Mouse (Mus musculus) kidney, postnatal 36 days (tissue): ENCODE measurements around the gene Plac8.
A peak's percentile ranks its signal among the peaks of the same experiment; 100 is the strongest.

Experiments used
- DNase-seq, 2 experiments: peaks; one replicate each; pipeline ENCODE4 v3.0.0; 2021 to 2022; ENCODE audit warnings: mixed read lengths in 2 of 2

Plac8 gene

GRCm38 (mm10) chr5:100578863-100579411 is 6.9 kb upstream of the Plac8 start:
- no peak for DNase-seq

GRCm38 (mm10) chr5:100574771-100575170 is 2.7 kb upstream of the Plac8 start:
- DNase-seq, result peak in 1 of 2 experiments; percentile 49

GRCm38 (mm10) chr5:100573256-100573655 is 1.2 kb upstream of the Plac8 start:
- no peak for DNase-seq

DNA sequence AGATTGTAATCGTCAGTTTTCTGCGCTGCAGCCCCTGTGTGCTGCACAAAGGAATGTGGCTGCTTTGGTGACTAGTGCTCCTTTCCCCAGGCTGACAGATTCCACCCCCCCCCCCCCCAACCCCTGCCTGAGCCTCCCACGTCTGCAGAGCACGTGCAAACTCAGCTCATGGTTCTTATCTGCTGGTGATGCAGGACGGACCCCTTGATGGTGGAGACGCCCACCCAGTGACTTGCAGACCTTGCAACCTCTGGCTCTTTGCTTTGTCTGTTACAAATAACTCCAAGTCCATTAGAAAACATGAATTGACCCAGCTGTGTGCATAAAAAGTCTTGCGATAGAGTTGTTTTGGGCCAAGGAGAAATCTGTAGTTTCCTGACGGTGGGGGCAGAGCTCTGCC is 1.3 kb downstream of the Plac8 start:
- no peak for DNase-seq

- DNase-seq, result no peak
Observed at GRCm38 (mm10) chr5:100569997-100570595, 1.9 kb downstream of the Plac8 start.

DNA sequence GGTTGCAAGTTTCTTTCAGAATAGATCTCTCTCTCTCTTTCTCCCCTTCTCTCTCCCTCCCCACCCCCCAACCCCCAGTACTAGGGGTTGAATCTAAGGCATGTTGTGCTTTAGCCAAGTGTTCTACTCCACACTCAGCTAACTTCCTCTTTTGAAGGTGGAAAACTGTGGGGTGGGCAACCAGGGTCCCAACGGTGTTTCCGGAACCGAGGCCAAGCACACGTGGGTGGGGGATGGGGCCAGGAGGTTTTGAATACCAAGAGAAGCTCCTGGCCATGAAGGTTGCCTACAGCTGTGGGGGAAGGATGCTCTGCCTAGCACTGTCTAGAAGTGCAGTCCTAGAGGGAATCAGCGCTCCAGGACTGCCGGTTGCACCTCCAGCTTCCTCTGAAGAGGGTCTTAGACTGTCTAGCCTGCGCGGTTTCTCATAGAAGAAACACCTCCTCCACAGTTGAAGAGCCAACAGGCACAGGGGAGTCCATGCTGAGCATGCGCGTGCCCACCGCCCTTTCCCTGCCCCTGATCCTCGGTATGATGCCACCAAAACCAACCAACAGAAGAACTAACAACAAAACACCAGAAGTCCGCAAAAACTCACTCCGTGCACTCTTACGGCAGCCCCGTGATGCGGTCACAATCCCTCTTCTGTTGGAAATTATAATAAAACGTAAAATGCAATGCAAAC is 2.7 kb downstream of the Plac8 start:
- DNase-seq, result peak in 1 of 2 experiments; percentile 20

DNA sequence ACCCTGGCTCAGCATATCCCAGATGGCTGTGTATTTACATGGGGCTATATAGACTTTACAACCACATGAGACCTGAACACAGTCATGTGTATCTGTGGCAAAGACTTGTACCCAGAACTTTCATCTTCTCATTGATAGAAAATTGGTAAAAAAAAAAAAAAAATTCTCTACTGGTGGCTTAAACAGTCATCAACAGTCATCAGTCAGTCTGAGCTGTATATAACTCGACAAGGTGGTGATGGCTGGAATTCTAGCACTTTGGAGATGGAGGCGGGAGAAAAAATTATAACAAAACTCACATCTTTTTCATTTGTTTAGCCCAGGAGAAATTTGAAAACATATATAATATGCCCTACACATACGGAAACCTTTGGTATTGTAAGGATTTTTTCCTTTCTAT is 3.2 kb downstream of the Plac8 start:
- no peak for DNase-seq

- no peak for DNase-seq
Observed at GRCm38 (mm10) chr5:100568177-100568576, 3.9 kb downstream of the Plac8 start.

GRCm38 (mm10) chr5:100567258-100568032 is 4.6 kb downstream of the Plac8 start:
- DNase-seq, result peak; percentile 65 to 70

DNA sequence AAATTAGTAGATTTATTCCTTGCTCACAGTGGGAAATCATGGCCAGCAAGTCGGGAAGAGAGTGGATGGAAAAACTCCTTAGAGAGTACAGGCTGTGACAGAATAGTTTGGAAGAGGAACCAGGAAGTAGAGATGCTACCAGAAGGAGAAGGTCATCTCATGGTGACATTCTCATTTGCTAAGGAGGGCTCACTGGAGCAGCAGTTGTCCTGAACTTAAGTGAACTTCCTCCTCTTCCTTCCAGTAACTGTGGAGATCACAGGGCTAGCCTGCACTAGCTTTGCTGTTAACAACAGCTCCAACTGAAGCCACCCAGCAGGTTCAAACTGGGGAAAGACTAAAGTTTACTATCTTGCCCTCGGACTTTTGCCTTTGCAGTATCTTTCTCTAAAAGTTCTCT is 5.2 kb downstream of the Plac8 start:
- peak in 1 of 2 experiments; percentile 46 for DNase-seq

DNA sequence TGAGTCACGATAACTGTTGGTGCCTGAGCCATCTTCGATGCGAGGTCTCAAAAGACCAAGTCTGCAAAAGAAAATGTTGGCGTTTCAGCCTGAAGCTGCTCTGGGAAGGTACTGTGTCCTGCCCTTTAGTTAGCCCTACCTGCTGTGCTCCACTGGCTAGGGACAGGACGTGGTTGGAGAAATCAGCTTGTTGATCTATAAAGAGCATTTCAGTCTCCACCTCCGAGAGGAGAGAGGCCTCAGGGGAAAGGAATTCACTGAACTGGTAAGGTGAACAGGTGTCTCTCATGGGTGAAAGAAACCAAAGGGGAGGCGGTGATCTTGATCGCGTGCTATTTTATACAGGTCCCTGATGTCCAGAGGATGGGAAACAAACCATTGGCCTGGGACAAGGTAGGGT is 9.3 kb downstream of the Plac8 start:
- no peak for DNase-seq

GRCm38 (mm10) chr5:100559357-100559756 is 12.7 kb downstream of the Plac8 start:
- no peak for DNase-seq

DNA sequence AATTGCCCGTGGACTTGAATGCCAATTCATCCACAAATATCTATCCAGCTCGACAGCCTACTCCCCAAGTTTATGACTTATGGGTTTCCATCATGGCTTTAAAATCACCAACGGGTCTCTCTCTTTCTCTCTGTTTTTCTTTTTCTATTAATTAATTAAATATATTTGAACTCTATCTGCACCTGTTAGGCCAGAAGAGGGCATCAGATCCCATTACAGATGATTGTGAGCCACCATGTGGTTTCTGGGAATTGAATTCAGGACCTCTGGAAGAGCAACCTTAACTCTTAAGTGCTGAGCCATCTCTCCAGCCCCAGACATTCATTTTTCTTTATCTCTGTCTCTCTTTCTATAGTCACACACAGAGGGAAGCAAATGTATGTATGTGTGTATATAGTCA is 13.3 kb downstream of the Plac8 start:
- DNase-seq, result no peak

DNA sequence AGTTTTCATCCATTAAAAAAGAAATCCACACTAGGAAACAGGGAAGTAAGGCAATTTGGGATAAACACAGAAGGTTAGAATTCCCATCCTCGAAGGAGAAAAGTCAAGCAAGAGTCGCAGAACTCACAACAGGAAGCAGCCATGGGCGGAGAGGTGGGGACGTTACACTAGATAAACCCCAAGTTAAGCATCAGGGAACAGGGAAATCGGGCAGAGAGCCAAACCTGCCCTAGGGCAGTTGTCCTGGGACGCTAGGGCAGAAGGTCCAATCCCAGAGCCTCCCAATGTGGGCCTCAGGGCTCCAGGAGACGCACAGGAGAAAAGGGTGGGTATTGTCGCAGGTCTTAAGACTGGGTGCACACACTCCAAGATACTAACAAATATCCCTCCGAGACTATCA is 14.5 kb downstream of the Plac8 start:
- peak in 1 of 2 experiments; percentile 76 for DNase-seq

DNA sequence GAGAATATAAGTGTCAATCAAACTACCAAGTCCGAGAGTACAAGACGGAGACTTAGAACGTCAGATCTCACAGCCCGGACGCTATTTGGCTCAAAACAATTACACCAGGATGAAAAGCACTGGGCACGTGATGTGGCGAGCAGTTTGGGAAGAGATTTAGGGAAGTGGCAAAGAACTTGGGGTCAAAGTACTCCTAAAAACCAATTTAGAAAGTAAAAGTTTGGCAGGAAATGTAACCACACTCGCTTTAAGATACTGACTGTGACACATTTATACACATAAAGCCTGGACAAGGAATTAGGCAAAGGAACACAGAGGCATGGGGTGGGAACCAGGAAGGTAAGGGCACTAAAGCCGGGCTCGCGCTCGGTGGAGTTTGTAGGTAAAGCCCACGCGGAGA is 15.0 kb downstream of the Plac8 start:
- no peak for DNase-seq

- no peak for DNase-seq
Observed at GRCm38 (mm10) chr5:100553426-100553825, 18.6 kb downstream of the Plac8 start.

- no peak for DNase-seq
Observed at GRCm38 (mm10) chr5:100551952-100552351, 20.1 kb downstream of the Plac8 start.

DNA sequence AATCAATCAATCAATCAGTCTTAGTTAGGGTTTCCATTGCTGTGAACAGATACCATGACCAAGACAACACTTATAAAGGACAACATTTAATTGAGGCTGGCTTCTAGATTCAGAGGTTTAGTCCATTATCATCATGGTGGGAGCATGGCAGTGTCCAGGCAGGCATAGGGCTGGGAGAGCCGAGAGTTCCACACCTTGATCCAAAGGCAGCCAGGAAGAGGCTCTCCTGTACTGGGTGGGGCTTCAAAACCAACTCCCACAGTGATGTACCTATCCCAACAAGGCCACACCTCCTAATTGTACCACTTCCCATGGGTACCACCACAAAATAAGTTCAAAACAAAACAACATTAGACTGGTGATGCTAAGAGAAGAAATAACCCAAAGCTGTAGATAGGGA is 21.9 kb downstream of the Plac8 start:
- DNase-seq, result no peak

GRCm38 (mm10) chr5:100549311-100549710 is 22.7 kb downstream of the Plac8 start:
- DNase-seq, result no peak

GRCm38 (mm10) chr5:100548236-100548635 is 23.8 kb downstream of the Plac8 start:
- DNase-seq, result no peak

GRCm38 (mm10) chr5:100546294-100547080 is 25.6 kb downstream of the Plac8 start:
- DNase-seq, result peak in 1 of 2 experiments; percentile 55

- peak; percentile 34 to 52 for DNase-seq
Observed at GRCm38 (mm10) chr5:100536638-100537037, 35.4 kb downstream of the Plac8 start.

- DNase-seq, result no peak
Observed at GRCm38 (mm10) chr5:100535826-100536225, 36.2 kb downstream of the Plac8 start.
